Mouse (Mus musculus): ENCODE measurements at regions not wholly inside any gene's neighbourhood (a gene's known extent, or its start where the extent isn't known, plus 50 kb on each side); places are given as distances from the start of the nearest gene placed in this dataset.

DNA sequence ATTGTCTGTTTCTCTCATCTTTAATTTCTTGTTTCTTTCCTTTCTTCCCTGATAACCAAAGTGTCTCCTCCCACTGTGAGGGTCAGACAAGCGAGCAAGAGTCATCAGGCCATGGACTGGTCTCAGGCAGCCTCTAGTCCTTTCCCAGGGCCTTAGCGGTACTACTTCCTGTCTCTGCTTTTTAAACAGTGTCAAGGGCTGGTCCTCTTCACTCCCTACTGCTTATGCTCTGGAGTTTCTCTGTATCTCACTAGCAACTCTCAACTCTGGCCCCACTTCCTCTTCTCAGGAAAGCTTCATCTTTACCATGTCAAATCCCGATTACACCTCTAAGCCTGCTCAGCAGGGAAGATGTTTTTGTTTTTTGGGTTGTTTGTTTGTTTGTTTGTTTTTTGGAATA, 124.1 kb downstream of the Pten start:
- no peak for DNase-seq (ENCODE audit: low spot score)

DNA sequence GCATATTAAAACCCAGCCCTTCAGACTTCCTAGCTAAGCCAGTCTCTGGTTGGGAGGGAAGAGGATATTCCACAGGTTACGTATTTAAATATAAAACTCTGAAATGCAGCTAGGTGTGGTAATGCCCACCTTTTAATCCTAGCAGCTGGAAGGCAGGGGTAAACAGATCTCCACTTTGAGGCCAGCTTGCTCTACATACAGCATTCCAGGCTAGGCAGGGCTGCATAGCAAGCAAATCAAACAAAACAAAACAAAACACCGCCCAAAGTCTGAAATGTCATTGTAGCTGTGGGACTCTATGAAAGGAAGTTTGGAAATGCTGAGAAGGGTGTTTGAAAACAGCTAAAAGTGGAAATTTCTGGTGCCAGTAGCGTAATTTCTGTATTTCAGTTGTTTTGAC, 127.0 kb downstream of the Pten start:
- DNase-seq (ENCODE audit: low spot score) = no peak

DNA sequence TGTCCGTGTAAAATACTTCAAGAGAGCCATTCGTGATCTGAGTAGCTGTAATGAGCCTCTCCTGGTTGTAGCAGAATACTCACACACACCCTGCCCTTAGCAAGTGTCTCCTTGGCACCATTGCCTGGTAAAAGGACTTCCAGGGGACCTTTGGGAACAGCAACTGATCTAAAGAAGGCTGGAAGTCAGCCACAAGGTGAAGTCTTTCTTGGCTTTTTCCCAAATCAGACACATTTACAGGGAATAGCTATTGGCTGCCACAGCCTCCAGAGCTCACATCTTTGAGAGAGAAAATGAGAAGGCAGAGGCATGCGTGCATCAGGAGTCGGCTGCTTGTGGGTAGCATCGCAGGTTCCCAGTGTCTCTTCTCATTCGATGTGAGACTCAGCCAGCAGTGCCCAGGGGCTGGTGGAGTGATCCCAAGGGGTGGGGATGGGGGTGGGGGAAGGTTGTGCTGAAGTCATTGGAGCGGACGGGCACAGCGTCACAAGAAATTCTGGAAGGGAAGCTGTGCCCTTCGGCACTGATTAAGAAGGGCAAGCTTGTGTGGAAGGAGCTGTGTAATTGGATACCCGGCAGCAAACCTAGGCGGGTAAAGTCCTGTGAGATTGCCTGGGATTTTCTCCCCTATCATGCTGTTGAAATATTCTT, 128.3 kb downstream of the Pten start:
- no peak for DNase-seq (ENCODE audit: low spot score)

DNA sequence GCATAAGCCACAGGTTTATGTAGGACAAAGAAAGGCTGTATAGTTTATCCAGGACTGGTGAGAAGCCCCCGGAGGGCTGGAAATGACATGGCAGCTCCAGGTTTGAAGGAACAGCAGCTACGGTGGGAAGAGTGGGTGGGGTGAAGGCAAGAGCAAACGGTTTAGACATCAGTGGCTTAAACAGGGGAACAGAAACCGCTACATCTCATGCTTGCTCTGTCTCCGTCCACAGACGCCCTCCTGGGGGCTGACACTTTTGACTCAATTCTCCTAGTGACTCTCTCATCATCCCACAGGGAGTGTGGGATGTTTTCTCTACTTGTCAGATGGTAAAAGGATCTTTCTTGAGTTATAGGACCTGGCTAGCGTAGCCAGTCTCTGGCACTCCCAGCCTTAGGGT, 129.9 kb downstream of the Pten start:
- DNase-seq (ENCODE audit: low spot score) = no peak

DNA sequence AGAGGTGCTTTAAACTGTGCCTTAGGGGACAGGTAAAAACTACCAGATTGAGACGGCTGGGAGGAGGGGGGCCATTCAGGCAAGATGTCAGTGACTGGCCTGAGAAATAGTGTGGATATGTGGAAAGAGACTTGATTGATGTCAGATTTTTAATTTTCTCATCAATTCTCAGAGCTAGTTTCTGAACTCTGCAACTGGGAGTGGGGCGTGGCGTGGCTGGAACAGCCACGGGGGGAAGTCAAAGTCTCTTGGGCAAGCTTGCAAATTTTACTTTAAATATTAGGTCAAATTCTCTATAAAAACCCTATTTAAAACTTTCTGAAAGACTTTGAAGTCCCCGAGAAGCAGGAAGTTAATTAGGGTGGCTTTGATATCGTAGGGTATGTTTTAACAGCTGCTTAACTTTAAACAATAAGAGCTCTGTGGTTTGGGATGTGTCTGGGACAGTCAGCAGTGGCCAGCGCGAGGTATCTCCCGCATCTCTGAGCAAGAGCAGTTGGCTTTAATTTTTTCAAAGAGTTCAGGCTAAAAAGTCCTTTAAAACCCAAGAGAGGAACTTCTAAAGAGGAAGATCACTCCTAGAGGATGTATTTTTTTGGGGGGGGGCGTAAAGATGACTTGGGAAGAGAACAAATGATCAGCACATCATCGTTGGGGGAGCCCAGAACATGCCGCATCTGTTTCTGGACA, 131.5 kb downstream of the Pten start:
- DNase-seq (ENCODE audit: low spot score) = no peak

DNA sequence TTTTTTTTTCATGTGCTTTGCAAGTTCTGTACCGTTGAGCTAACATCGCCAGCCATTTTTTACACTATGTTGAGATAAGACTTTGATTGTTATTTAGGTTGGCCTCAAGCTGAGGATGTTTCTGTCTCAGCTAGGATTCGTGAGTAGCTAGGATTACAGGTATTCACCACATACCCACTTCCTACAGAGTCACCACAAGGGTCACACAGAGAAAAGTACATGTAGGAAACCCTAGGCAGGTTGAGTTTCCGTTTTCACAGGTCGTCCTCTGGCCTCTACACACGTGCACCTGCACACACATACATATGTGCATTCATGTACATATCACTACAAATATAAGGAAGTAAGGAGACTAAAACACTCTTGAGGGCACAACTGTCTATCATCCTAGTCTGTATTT, 133.5 kb downstream of the Pten start:
- DNase-seq (ENCODE audit: low spot score) = no peak

DNA sequence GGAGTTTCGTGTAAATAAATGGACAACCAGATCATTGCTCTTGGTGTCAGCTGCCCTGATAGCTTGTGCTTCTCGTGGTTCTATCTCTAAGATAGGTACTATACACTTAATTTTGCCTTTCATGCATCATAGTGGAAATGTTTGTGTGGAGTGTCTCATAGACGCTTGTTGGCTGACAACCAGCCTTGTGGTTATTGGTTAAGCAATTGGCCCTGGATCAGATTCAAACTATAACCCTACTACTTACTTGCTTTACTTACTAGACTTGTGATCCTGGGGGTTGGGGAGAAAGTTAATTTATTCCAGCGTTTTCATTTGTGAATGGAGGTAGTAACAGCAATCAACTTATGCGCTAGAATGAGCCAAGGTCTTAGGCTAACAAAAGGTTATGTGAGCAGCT, 135.2 kb downstream of the Pten start:
- DNase-seq (ENCODE audit: low spot score) = no peak

DNA sequence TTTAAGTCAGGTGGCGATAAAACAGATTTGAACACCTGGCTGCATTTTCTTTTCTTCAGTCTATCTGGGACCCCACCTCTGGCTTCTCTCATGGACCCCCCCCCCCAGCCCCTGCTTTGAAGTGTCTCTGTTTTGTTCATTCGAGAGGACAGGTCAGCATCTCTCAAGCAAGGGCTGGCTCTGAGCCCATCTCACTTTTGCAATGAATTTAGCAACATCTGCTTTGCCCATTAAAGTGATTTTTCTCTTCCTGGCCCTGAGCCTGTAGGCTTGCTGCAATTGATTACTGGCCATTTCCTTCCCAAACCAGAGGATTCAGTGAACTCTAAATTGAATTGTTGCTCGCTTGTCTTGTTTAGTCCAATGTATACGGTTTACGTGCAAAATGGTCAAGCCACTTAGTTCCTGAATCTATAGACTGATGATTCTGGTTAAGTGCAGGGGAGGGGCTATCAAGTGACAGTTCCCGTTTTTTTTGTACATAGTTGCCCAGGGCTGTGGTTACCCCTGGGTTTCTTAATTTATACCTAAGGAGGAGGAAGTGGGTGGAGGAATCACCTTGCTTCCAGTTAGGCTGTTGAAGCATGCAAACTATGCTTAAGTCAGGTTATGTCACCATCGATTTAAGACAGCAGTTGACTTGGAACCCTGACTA, 146.3 kb downstream of the Pten start:
- DNase-seq (ENCODE audit: low spot score) = no peak

DNA sequence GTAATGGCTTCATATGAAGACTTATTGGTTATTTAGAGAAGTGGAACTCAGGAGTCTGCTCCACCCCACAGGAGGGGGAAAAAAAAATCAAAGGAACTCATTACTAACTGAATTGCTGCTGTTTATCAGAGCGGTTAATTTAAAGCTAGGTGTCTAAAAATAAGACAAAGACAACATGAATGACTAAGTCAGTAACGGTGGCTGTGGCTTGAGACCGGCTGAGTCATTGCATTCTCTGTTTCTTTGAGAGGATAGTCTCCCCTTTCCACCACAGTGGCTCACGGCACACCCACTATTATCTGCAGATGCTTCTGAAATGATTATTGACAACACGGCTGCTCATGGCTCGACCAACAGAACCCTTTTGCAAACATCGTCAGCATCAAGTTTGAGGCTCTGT, 147.2 kb downstream of the Pten start:
- peak; percentile 15 for DNase-seq (ENCODE audit: low spot score)

DNA sequence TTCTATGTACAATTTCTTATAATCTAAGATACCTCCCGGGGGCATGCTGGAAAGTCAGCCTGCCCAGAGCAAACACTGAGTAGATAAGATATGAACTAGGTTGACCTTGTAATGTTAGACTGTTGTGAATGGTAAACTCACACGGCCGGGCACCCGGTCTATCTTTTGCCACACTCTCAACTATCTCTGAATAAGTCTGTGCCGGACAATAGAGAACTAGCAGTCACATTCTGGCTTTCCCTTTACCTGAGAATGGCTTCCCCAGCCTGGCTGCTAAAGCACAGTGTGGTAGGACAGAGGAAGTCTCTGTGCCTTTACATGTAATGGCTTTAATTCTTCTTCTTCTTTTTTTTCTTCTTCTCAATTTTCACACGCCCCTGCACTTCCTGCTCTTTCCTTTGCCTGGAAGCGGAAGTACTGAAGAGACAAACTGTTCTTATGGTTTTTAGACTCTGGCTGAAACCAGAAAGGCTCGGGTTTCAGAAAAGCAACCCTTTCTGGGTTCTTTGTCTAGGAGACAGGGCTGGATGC, 148.7 kb downstream of the Pten start:
- no peak for DNase-seq (ENCODE audit: low spot score)

DNA sequence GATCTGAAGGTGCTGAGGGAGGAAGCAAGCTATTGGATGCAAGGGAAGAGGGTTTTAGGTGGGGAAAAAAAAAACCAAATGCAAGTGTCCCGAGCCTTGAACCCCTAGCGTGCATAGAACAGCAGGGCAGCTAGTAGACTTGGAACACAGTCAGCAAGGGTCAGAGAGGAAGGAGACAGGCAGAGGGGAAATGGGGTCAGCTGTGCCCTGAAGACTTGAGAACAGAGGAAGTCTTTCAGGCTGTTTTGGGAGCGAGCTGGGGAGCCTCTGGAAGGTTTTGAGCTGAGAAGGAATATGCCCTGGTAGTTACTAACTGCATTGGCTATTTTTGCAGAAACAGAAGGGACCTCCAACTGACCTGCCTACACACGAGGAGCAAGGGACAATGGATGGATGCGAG, 149.5 kb downstream of the Pten start:
- DNase-seq (ENCODE audit: low spot score) = no peak

DNA sequence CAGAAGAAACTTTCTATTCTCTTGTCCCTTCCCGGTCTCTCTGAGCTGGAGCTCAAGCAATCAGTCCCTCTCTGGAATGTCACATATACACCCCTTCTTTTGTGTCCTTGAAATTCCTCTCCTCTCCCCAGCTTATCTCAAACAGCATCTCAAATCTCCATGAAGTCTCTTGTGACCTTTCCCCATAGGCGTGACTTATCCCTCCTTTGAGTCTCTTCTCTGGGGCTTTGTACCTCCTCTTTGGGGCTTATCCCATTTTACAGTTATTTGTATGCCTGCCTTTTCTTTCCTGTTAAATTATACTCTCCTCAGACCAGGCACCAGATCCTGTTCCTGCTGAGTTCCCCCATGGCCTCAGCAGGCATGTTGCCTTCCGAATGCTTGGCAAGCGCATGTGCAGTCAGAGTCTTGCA, 152.8 kb downstream of the Pten start:
- no peak for DNase-seq (ENCODE audit: low spot score)

DNA sequence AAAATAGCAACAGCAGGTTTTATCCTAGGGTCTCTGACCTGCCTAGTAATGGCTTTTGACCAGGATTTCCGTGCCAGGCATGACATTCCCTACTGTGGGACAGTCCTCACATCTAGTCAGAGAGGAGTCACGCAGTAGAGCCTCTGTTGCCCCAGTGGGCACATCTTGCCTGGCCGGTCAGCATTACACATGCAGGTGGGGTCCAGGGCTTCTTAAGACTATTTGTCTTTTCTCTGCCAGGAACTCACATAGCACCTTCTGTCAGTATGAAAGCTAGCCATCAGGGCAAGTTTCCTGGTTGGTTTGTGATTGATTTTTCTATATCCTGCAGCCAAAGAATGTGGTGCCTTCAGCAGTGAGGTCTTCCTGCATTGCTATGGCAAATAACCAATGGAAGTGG, 155.0 kb downstream of the Pten start:
- no peak for DNase-seq (ENCODE audit: low spot score)

DNA sequence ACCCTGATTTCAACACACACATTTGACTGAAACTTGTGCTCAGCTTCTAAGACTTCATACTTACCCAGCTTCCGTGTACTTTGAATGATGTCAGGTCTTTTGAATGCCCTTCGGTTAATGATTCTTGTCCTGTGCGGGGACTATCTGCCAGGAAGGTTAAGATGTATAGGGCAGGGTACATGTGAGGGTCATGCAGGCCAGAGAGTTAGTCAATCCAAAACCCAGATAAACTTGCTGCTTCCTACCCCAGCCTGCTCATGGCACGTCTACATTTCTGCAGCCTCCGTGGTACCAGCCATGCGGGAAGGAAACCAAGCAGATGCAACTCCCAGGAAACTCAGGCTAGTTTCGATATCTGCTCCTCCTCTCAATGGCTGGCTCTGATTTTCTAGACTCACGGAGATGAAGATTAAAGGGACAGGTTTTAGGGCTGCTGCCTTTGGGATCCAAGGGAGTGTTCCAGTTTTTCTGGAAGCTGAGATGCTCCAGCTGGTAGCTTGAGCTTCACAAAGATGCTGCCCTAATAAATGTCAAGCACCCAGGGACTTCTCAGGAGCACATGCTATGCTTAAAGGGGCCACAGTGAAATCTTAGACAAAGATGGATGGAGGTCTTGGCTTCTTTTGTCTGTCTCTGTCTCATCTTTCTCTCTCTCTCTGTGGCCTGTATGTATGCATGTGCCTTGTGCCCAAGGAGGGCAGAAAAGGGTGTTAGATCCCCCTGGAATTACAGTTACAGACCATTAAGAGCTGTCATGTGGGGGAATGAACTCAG, 159.4 kb downstream of the Pten start:
- DNase-seq (ENCODE audit: low spot score) = no peak

DNA sequence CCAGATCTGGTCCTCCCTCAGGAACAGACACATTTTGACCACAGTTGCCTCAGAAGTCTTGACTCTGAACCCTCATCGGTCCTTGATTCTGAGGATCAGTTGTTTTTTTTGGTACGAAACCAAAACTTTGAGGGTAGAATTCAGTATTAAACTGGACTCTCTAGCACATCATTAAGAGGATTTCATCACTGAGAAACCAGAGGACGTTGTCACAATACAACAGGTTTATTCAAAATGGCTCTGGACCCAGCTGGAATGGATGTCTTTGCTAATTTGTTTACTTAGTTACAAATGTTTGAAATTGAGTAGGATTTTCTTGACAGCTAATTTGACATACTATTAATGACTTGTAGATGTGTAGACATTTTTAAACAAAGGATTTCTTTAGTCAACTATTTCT, 163.7 kb downstream of the Pten start:
- DNase-seq (ENCODE audit: low spot score) = no peak

DNA sequence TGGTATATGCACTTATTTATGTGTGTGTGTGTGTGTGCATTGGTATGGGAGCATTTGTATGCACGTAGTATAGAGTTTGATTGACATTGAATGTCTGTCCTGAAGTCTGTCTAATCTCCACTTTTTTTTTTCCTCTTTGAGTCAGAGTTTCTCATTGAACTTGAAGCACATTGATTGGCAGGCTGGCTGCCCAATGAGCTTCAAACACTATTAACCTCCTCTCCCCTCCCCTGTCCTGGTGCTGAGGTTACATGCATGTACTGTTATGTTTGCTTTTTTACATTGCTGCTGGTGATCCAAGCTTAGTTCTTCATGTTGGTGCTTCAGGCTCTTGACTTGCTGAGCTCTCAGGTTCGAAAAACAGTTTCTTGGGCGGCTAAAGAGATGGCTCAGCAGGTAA, 166.6 kb downstream of the Pten start:
- DNase-seq (ENCODE audit: low spot score) = no peak

DNA sequence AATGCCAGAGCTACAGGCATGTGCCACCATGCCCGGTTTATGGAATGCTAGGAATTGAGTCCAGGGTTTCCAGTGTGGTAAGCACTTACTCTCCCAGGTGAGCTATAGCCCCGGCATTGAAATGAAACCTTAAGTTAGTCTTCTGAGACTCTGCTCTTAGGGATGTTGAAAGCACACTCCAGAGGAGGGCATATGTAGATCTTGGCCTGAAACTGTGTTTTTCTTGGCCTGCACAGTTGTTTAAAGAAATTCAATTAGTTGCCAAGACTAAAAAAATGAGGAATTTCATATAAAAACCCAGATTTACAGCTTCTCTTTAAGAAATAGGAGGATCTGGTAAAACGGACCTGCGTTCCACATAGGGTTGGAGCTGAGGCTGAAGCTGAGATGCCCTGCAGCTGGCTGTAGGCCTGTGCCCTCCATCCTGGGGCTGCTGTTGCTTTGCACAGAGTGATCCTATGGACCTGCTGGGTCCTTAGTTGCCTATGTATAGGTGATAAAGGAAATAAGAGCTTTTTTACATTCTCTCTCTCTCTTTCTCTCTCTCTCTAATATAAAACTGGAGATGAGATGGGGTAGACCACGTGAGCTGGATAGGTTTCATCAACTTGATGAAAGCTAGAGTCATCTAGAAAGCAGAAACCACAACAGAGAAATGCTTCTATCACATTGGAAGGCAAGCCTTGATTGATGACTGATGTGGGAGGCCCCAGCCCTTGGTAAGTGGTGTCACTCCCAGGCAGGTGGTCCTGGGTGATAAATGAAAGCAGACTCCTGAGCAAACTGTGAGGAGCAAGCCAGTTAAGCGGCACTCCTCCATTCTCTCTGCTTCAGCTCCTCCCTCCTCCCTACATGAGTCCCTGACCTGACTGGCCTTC, 168.6 kb downstream of the Pten start:
- DNase-seq (ENCODE audit: low spot score) = no peak

DNA sequence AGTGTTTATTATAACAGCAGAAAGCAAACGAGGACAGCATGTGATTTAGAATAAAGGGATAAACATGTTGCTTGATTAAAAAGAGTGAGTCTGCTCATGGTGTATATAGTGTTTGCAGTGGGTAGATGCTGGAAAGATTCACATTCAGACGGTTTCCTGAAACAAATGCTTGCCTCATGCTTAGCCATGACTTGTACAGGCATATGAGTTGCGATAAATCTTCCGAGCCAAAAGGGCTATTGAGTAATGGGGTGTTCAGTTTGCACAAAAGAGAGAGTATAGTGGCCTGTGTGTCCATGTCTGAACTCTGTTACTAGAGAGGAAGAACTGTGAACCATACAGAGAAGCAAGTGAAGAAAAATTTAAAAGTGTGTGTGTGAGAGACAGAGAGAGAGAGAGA, 169.3 kb downstream of the Pten start:
- DNase-seq (ENCODE audit: low spot score) = no peak

DNA sequence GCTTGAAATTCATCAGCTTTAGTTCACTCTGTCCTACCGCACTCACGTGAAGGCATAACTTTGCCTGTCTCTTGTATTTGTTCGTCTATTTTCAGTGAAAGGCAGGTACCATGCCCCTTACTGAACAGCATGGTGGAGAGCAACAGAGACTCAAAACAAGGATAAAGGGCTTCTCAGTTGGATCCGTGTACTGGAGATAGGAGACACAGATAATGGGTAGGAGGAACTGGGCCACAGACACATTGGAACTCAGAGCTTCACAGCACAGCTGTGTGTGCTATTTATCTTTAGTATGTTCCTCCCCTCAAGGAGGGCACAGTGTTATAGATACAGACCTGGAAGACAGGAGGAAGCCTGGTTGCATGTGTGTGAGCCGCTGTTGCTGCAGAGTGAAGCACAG, 176.4 kb downstream of the Pten start:
- no peak for DNase-seq (ENCODE audit: low spot score)

DNA sequence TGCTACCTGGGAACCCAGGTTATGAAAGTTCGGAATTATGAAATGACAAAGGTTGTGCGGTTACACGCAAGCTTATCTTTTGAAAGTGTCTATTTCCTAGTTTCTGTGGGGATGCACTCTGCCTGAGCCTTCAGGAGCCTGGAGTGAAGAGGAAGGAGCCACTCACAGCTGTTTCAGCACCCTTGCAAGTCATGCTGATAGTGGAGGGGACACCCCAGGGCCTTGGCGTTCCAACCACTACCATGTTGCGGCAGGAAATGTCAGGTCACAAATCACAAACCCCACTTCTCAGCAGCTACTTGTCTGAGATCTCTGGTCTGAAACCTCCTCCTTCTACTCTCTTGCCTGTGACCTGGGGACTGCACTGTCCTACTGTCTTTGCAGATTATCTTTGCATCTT, 178.3 kb downstream of the Pten start:
- no peak for DNase-seq (ENCODE audit: low spot score)

DNA sequence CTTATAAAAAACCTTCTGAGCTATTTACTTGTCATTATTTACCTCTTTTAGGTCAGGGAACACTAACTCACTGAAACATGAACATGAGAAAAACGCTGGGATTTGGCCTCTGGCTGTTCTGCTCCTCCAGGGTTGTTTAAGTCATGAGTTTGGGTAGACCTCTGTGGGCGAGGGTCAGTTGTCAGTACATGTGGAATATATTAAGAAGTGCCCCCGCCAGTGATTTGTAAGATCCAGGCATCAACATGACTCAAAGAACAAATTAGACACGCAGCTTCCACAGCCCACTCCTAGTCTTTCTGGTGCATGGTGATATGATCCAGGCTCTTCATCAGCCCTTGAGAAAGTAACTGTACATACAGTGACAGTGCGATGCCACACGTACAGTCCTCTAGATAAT, 180.3 kb downstream of the Pten start:
- DNase-seq (ENCODE audit: low spot score) = no peak

DNA sequence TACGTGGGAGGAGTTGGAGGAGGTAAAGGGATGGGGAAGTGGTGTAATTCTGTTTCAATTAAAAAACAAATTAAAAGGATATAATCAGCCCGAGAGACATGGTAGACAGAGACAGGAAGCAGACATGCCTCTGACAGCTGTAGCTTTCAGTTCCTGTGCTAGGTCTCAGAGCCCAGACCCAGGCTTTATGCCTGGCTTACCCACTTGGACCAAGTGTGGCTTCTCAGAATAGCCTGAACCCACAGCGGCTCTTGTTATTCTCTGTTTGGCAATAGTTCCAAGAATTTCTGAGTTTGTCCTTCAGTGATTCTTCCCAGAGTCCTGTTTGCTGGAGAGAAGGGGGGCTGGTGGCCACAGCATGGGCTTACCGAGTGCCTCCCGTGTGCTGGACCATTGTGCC, 182.4 kb downstream of the Pten start:
- DNase-seq (ENCODE audit: low spot score) = no peak

All from c-Kit-positive CD71-positive TER-119-positive erythroid progenitor cells, embryonic 14.5 days (primary cell).